Mouse (Mus musculus) MEL (cell line): ENCODE measurements at regions not wholly inside any gene's neighbourhood (a gene's known extent, or its start where the extent isn't known, plus 50 kb on each side); places are given as distances from the start of the nearest gene placed in this dataset.

Source experiments
- E2F4 ChIP-seq: IDR thresholded peaks from 2 replicates; pipeline ENCODE4 v1.6.1; 2011; ENCODE audit warnings: low read depth, low read length, improper control_type of control experiment, borderline replicate concordance
- GABPA ChIP-seq: IDR thresholded peaks from 2 replicates; pipeline ENCODE4 v1.6.1; 2012; ENCODE audit warnings: low read depth, mild to moderate bottlenecking, inconsistent platforms, low read length, improper control_type of control experiment, moderate library complexity
- MAFK ChIP-seq: IDR thresholded peaks from 2 replicates; pipeline ENCODE4 v1.6.1; 2011; ENCODE audit warnings: low read depth, mild to moderate bottlenecking, low read length, improper control_type of control experiment, borderline replicate concordance
- TCF12 ChIP-seq: IDR thresholded peaks from 2 replicates; pipeline ENCODE4 v1.6.1; 2014; ENCODE audit warnings: low read depth, mild to moderate bottlenecking, inconsistent platforms, low read length, improper control_type of control experiment, moderate library complexity
- ZKSCAN1 ChIP-seq: IDR thresholded peaks from 2 replicates; pipeline ENCODE4 v1.6.1; 2012; ENCODE audit warnings: low read depth, mild to moderate bottlenecking, inconsistent platforms, low read length, improper control_type of control experiment, moderate library complexity

- TF ChIP-seq MAFK (no peak), GABPA (no peak), TCF12 (no peak), ZKSCAN1 (no peak), E2F4 (no peak)
Observed at GRCm38 (mm10) chr1:91622874-91623273, 82.5 kb downstream of the Asb1 start.
